Mouse (Mus musculus): ENCODE measurements around the gene Myl12a. TPM values are rescaled to one million over a fixed set of nuclear protein-coding genes. Genes with fewer than 3 reads are reported as not detected.
A peak's percentile ranks its signal among the peaks of the same experiment; 100 is the strongest.
"Not testable (repeated sequence)": the region's sequence is repeated elsewhere in the genome, so short reads cannot be mapped to it uniquely, and the experiment has no call there.

The Myl12a gene
- total RNA-seq, 1 experiment: 460 TPM

- DNase-seq (ENCODE audit: low read depth, low spot score): no peak
- TF ChIP-seq CHD2 (IDR thresholded peaks at IDR 0.05; ENCODE audit: low read depth, low read length) (no peak), ZC3H11A (IDR thresholded peaks at IDR 0.05; ENCODE audit: borderline replicate concordance, low read depth, low read length) (no peak), MAFK (IDR thresholded peaks at IDR 0.05; ENCODE audit: insufficient read depth, low read depth, low read length) (no peak), ZNF384 (IDR thresholded peaks at IDR 0.05; ENCODE audit: low read depth, low read length) (no peak), HCFC1 (IDR thresholded peaks at IDR 0.05; ENCODE audit: borderline replicate concordance, insufficient read depth, low read length) (no peak)
- H3K9ac ChIP-seq (ENCODE audit: insufficient read depth, low read depth, low read length, poor library complexity, severe bottlenecking): no peak overlapping the region
- 0 out of 4 replicates have a peak, but pooled peaks cover 0 to 3% of the 10 kb centered on the region in 2 experiments for H3K4me1 ChIP-seq (ENCODE audit: control insufficient read depth in 2 of 2, insufficient read depth in 2 of 2, low read length in 2 of 2, poor library complexity in 1 of 2)
- H3K36me3 ChIP-seq (ENCODE audit: control insufficient read depth, insufficient read depth, low read length, poor library complexity, severe bottlenecking): no peaks in the 10 kb centered on the region
- no peaks in the 10 kb centered on the region for H3K9me3 ChIP-seq (ENCODE audit: control insufficient read depth, insufficient read depth, low read depth, low read length)
- no peak overlapping the region for H3K4me3 ChIP-seq (ENCODE audit: insufficient read depth in 1 of 2, low read depth in 1 of 2, low read length in 2 of 2, poor library complexity in 1 of 2, severe bottlenecking in 1 of 2)
- in situ Hi-C loops (cut with MboI; ENCODE audit: low sequenced_read_pairs in 2 of 2, unreplicated experiment in 2 of 2): no loop called here
- no peak overlapping the region for H3K27ac ChIP-seq (ENCODE audit: insufficient read depth, low read depth, low read length, poor library complexity, severe bottlenecking)
Observed at GRCm38 (mm10) chr17:70967191-70967590, 35.5 kb downstream of the Myl12a start.

- no peak for DNase-seq (ENCODE audit: low read depth, low spot score)
- H3K27ac ChIP-seq (ENCODE audit: insufficient read depth, low read depth, low read length, poor library complexity, severe bottlenecking): no peak overlapping the region
- in situ Hi-C loops (cut with MboI; ENCODE audit: low sequenced_read_pairs in 2 of 2, unreplicated experiment in 2 of 2): no loop called here
- no peak overlapping the region for H3K9ac ChIP-seq (ENCODE audit: insufficient read depth, low read depth, low read length, poor library complexity, severe bottlenecking)
- H3K9me3 ChIP-seq (ENCODE audit: control insufficient read depth, insufficient read depth, low read depth, low read length): no peaks in the 10 kb centered on the region
- H3K4me1 ChIP-seq (ENCODE audit: control insufficient read depth in 2 of 2, insufficient read depth in 2 of 2, low read length in 2 of 2, poor library complexity in 1 of 2): no peaks in the 10 kb centered on the region
- no peak overlapping the region for H3K4me3 ChIP-seq (ENCODE audit: insufficient read depth in 1 of 2, low read depth in 1 of 2, low read length in 2 of 2, poor library complexity in 1 of 2, severe bottlenecking in 1 of 2)
- no peaks in the 10 kb centered on the region for H3K36me3 ChIP-seq (ENCODE audit: control insufficient read depth, insufficient read depth, low read length, poor library complexity, severe bottlenecking)
- TF ChIP-seq HCFC1 (IDR thresholded peaks at IDR 0.05; ENCODE audit: borderline replicate concordance, insufficient read depth, low read length) (no peak), MAFK (IDR thresholded peaks at IDR 0.05; ENCODE audit: insufficient read depth, low read depth, low read length) (no peak), ZC3H11A (IDR thresholded peaks at IDR 0.05; ENCODE audit: borderline replicate concordance, low read depth, low read length) (no peak), CHD2 (IDR thresholded peaks at IDR 0.05; ENCODE audit: low read depth, low read length) (no peak), ZNF384 (IDR thresholded peaks at IDR 0.05; ENCODE audit: low read depth, low read length) (no peak)
Observed at GRCm38 (mm10) chr17:70966126-70966525, 36.6 kb downstream of the Myl12a start.

- Histone ChIP-seq H3K9me3 (ENCODE audit: control insufficient read depth, insufficient read depth, low read depth, low read length) (no peaks in the 10 kb centered on the region), H3K36me3 (ENCODE audit: control insufficient read depth, insufficient read depth, low read length, poor library complexity, severe bottlenecking) (no peaks in the 10 kb centered on the region), H3K4me3 (ENCODE audit: insufficient read depth in 1 of 2, low read depth in 1 of 2, low read length in 2 of 2, poor library complexity in 1 of 2, severe bottlenecking in 1 of 2) (no peak overlapping the region), H3K4me1 (ENCODE audit: control insufficient read depth in 2 of 2, insufficient read depth in 2 of 2, low read length in 2 of 2, poor library complexity in 1 of 2) (no peaks in the 10 kb centered on the region), H3K27ac (ENCODE audit: insufficient read depth, low read depth, low read length, poor library complexity, severe bottlenecking) (no peak overlapping the region), H3K9ac (ENCODE audit: insufficient read depth, low read depth, low read length, poor library complexity, severe bottlenecking) (no peak overlapping the region)
- in situ Hi-C loops (cut with MboI; ENCODE audit: low sequenced_read_pairs in 2 of 2, unreplicated experiment in 2 of 2): no loop called here
- DNase-seq (ENCODE audit: low read depth, low spot score): no peak
- TF ChIP-seq ZNF384 (IDR thresholded peaks at IDR 0.05; ENCODE audit: low read depth, low read length): no peak
- no peak for TF ChIP-seq MAFK (IDR thresholded peaks at IDR 0.05; ENCODE audit: insufficient read depth, low read depth, low read length)
- TF ChIP-seq HCFC1 (IDR thresholded peaks at IDR 0.05; ENCODE audit: borderline replicate concordance, insufficient read depth, low read length): no peak
- TF ChIP-seq ZC3H11A (IDR thresholded peaks at IDR 0.05; ENCODE audit: borderline replicate concordance, low read depth, low read length): no peak
- no peak for TF ChIP-seq CHD2 (IDR thresholded peaks at IDR 0.05; ENCODE audit: low read depth, low read length)
Observed at GRCm38 (mm10) chr17:70965281-70965680, 37.4 kb downstream of the Myl12a start.

- H3K4me1 ChIP-seq (ENCODE audit: control insufficient read depth in 2 of 2, insufficient read depth in 2 of 2, low read length in 2 of 2, poor library complexity in 1 of 2); H3K9ac ChIP-seq (ENCODE audit: insufficient read depth, low read depth, low read length, poor library complexity, severe bottlenecking); H3K36me3 ChIP-seq (ENCODE audit: control insufficient read depth, insufficient read depth, low read length, poor library complexity, severe bottlenecking); H3K9me3 ChIP-seq (ENCODE audit: control insufficient read depth, insufficient read depth, low read depth, low read length); in situ Hi-C loops (cut with MboI; ENCODE audit: low sequenced_read_pairs in 2 of 2, unreplicated experiment in 2 of 2); H3K4me3 ChIP-seq (ENCODE audit: insufficient read depth in 1 of 2, low read depth in 1 of 2, low read length in 2 of 2, poor library complexity in 1 of 2, severe bottlenecking in 1 of 2); H3K27ac ChIP-seq (ENCODE audit: insufficient read depth, low read depth, low read length, poor library complexity, severe bottlenecking): not testable (repeated sequence)
- peak; percentile 39 for DNase-seq (ENCODE audit: low read depth, low spot score)
Observed at GRCm38 (mm10) chr17:70963546-70963945, 39.1 kb downstream of the Myl12a start.

- DNase-seq (ENCODE audit: low read depth, low spot score): no peak
- Histone ChIP-seq H3K27ac (ENCODE audit: insufficient read depth, low read depth, low read length, poor library complexity, severe bottlenecking) (no peak overlapping the region), H3K36me3 (ENCODE audit: control insufficient read depth, insufficient read depth, low read length, poor library complexity, severe bottlenecking) (no peaks in the 10 kb centered on the region), H3K9ac (ENCODE audit: insufficient read depth, low read depth, low read length, poor library complexity, severe bottlenecking) (no peak overlapping the region), H3K4me3 (ENCODE audit: insufficient read depth in 1 of 2, low read depth in 1 of 2, low read length in 2 of 2, poor library complexity in 1 of 2, severe bottlenecking in 1 of 2) (no peak overlapping the region), H3K9me3 (ENCODE audit: control insufficient read depth, insufficient read depth, low read depth, low read length) (no peaks in the 10 kb centered on the region), H3K4me1 (ENCODE audit: control insufficient read depth in 2 of 2, insufficient read depth in 2 of 2, low read length in 2 of 2, poor library complexity in 1 of 2) (no peaks in the 10 kb centered on the region)
- in situ Hi-C loops (cut with MboI; ENCODE audit: low sequenced_read_pairs in 2 of 2, unreplicated experiment in 2 of 2): no loop called here
- TF ChIP-seq MAFK (IDR thresholded peaks at IDR 0.05; ENCODE audit: insufficient read depth, low read depth, low read length): no peak
- TF ChIP-seq CHD2 (IDR thresholded peaks at IDR 0.05; ENCODE audit: low read depth, low read length): no peak
- TF ChIP-seq ZC3H11A (IDR thresholded peaks at IDR 0.05; ENCODE audit: borderline replicate concordance, low read depth, low read length): no peak
- TF ChIP-seq HCFC1 (IDR thresholded peaks at IDR 0.05; ENCODE audit: borderline replicate concordance, insufficient read depth, low read length): no peak
- no peak for TF ChIP-seq ZNF384 (IDR thresholded peaks at IDR 0.05; ENCODE audit: low read depth, low read length)
Observed at GRCm38 (mm10) chr17:70951266-70951665, 51.4 kb downstream of the Myl12a start.

Measured in ES-E14 (cell line).